Mouse (Mus musculus) thymus, adult 2 months (tissue): ENCODE results near the gene Ubtd1.

Experiments used
- CTCF ChIP-seq: fragments of 200-500 bp; IDR thresholded peaks from 2 replicates; pipeline ENCODE4 v1.5.1; 2012; ENCODE audit warnings: mild to moderate bottlenecking, control low read depth, low read length, moderate library complexity, borderline replicate concordance; ENCODE audit not compliant: control insufficient read depth, poor library complexity, insufficient read depth; ENCODE audit errors: extremely low read depth
- POLR2A ChIP-seq: fragments of 200-500 bp; IDR thresholded peaks from 2 replicates; pipeline ENCODE4 v1.6.1; 2012; ENCODE audit warnings: mild to moderate bottlenecking, low read length, control low read depth, moderate library complexity; ENCODE audit not compliant: control insufficient read depth, poor library complexity, insufficient read depth; ENCODE audit errors: extremely low read depth

GRCm38 (mm10) chr19:42016251-42016650, 34.7 kb downstream of the Ubtd1 start:
- TF ChIP-seq CTCF: no peak
- no peak for TF ChIP-seq POLR2A
